ENCODE assay signal across 22 mouse cellular contexts in genomic region chr11:19994262-19994790, GRCm38 (mm10).
A peak's percentile ranks its signal among the peaks of the same experiment; 100 is the strongest.
DNase-seq lines count a peak whose midpoint lies in the region; ATAC-seq and TF ChIP-seq lines count a peak whose summit lies in the region.
"Had no signal": no experiment of that assay in that cellular context is flagged by ENCODE, and none has a peak within 500 bp of the region (broad histone marks: within the 10 kb centered on the region; RNA-seq: fewer than 3 reads in every experiment).

No protein-coding gene starts in this region.

- peaks cover 64% of the 10 kb centered on the region for H3K36me3 ChIP-seq in G1E (replicated peaks)
- H3K36me3 ChIP-seq in liver, embryonic 13.5 days: peaks cover 6% of the 10 kb centered on the region; the same call in 1 of the 2 replicates
- H3K36me3 ChIP-seq in lung, postnatal 0 days (ENCODE audit: insufficient read depth, low read length): no peaks in the 10 kb centered on the region
- H3K36me3 ChIP-seq: midbrain, embryonic 13.5 days had no signal

- no peak for ATAC-seq in G1E (ENCODE audit: extremely low read depth, insufficient number of reproducible peaks, low FRiP score, poor library complexity, severe bottlenecking)
- ATAC-seq in liver, embryonic 13.5 days (ENCODE audit: low read depth): peak; percentile 33
- ATAC-seq in megakaryocyte progenitor cell, adult 5-6 weeks (replicated peaks; ENCODE audit: poor library complexity): peak; percentile 13; the same call in 1 of the 2 replicates
- no peak for ATAC-seq in lung, postnatal 0 days
- ATAC-seq: forebrain, embryonic 13.5 days; hindbrain, embryonic 16.5 days; midbrain, embryonic 13.5 days had no signal

- no peak overlapping the region for H3K4me2 ChIP-seq in liver, embryonic 13.5 days
- no peak overlapping the region for H3K4me2 ChIP-seq in lung, postnatal 0 days (replicated peaks; ENCODE audit: low read depth, low read length)
- H3K4me2 ChIP-seq: forebrain, embryonic 13.5 days; heart, embryonic 15.5 days; limb, embryonic 12.5 days; midbrain, embryonic 13.5 days; neural tube, embryonic 15.5 days had no signal

- WGBS in liver, embryonic 13.5 days (ENCODE audit: insufficient replicate concordance): 44% methylated on average over 7 of the region's 7 CpGs
- WGBS in lung, postnatal 0 days: 92% methylated on average over 7 of the region's 7 CpGs

- H3K4me1 ChIP-seq in G1E (ENCODE audit: insufficient read depth, low read depth, low read length): peaks cover 69% of the 10 kb centered on the region
- peaks cover 77% of the 10 kb centered on the region for H3K4me1 ChIP-seq in liver, embryonic 13.5 days (replicated peaks)
- peaks cover 4% of the 10 kb centered on the region; the same call in 1 of the 2 replicates for H3K4me1 ChIP-seq in lung, postnatal 0 days (ENCODE audit: insufficient read depth, low read depth, low read length)

- TF ChIP-seq EP300 in lung, postnatal 0 days (IDR thresholded peaks at IDR 0.05): no peak

- no peaks in the 10 kb centered on the region for H3K9me3 ChIP-seq in G1E (replicated peaks)
- H3K9me3 ChIP-seq in liver, embryonic 13.5 days (replicated peaks): no peaks in the 10 kb centered on the region
- no peaks in the 10 kb centered on the region for H3K9me3 ChIP-seq in lung, postnatal 0 days (ENCODE audit: low read length)
- H3K9me3 ChIP-seq: forebrain, embryonic 13.5 days; heart, embryonic 15.5 days; limb, embryonic 12.5 days; midbrain, embryonic 13.5 days; neural tube, embryonic 15.5 days had no signal

- H3K4me3 ChIP-seq in G1E (ENCODE audit: low read depth, low read length): no peak overlapping the region
- H3K4me3 ChIP-seq in liver, embryonic 13.5 days (replicated peaks): no peak overlapping the region
- no peak overlapping the region for H3K4me3 ChIP-seq in lung, postnatal 0 days (ENCODE audit: low read depth, low read length)
- H3K4me3 ChIP-seq: forebrain, embryonic 13.5 days; heart, embryonic 15.5 days; limb, embryonic 12.5 days; midbrain, embryonic 13.5 days; neural tube, embryonic 15.5 days had no signal

- DNase-seq in cerebellum, adult 9-10 months: peak; percentile 31
- no peak for DNase-seq in cerebellum, postnatal 36 days
- peak; percentile 13 for DNase-seq in G1E (ENCODE audit: low spot score)
- DNase-seq in liver, embryonic 13.5 days: no peak
- DNase-seq in lung, postnatal 0 days (ENCODE audit: low spot score): no peak
- DNase-seq in left cerebral cortex, adult 9 months (ENCODE audit: low spot score in 2 of 2): no peak
- DNase-seq: adrenal gland, postnatal 14 days; cerebellum, adult 18-20 months; cerebellum, postnatal 25 days; gastrocnemius, postnatal 10 days; kidney, postnatal 10 days; layer of hippocampus, postnatal 36 days; lung, adult 2 months; lung, postnatal 14 days; spleen, adult 18-20 months had no signal

- H3K27me3 ChIP-seq in G1E (ENCODE audit: insufficient read depth, low read length): no peaks in the 10 kb centered on the region
- no peaks in the 10 kb centered on the region for H3K27me3 ChIP-seq in liver, embryonic 13.5 days
- H3K27me3 ChIP-seq in lung, postnatal 0 days (replicated peaks; ENCODE audit: insufficient read depth, low read length): no peaks in the 10 kb centered on the region
- H3K27me3 ChIP-seq: forebrain, embryonic 13.5 days; heart, embryonic 15.5 days; limb, embryonic 12.5 days; midbrain, embryonic 13.5 days; neural tube, embryonic 15.5 days had no signal

- no peak overlapping the region for H3K9ac ChIP-seq in liver, embryonic 13.5 days
- no peak overlapping the region for H3K9ac ChIP-seq in lung, postnatal 0 days (replicated peaks; ENCODE audit: low read depth)
- H3K9ac ChIP-seq: forebrain, embryonic 13.5 days; heart, embryonic 15.5 days; limb, embryonic 12.5 days; midbrain, embryonic 13.5 days; neural tube, embryonic 15.5 days had no signal

- peak overlapping the region; percentile 69; the same call in 1 of the 2 replicates for H3K27ac ChIP-seq in liver, embryonic 13.5 days
- H3K27ac ChIP-seq in lung, postnatal 0 days (ENCODE audit: low read length): no peak overlapping the region
- H3K27ac ChIP-seq: forebrain, embryonic 13.5 days; heart, embryonic 15.5 days; limb, embryonic 12.5 days; midbrain, embryonic 13.5 days; neural tube, embryonic 15.5 days had no signal

- TF ChIP-seq CTCF in G1E (IDR thresholded peaks at IDR 0.05; ENCODE audit: low read depth, low read length): no peak
- no peak for TF ChIP-seq CTCF in lung, postnatal 0 days (IDR thresholded peaks at IDR 0.05)

Comparison
In these comparisons a context has a peak if more than half of its experiments do, and no peak if none do; other contexts are left out.
1. DNase-seq: peak in cerebellum, adult 9-10 months (single experiment) and G1E (single experiment); none in cerebellum, postnatal 36 days (0 of 2), liver, embryonic 13.5 days (single experiment), lung, postnatal 0 days (single experiment) and left cerebral cortex, adult 9 months (0 of 2).
2. ATAC-seq: peak in liver, embryonic 13.5 days (single experiment) and megakaryocyte progenitor cell, adult 5-6 weeks (single experiment); none in G1E (single experiment) and lung, postnatal 0 days (single experiment).